Mouse (Mus musculus) stomach, embryonic 15.5 days (tissue): Measurements from ENCODE around the gene Myrf. TPM values are rescaled to one million over a fixed set of nuclear protein-coding genes. Genes with fewer than 3 reads are reported as not detected.

Source experiments
- ATAC-seq: fragments of 200-750 bp; cut with Nextera tagmentation; 2 replicates; pipeline ENCODE4 v1.8.0; 2017; ENCODE audit warnings: low read depth, moderate number of reproducible peaks, moderate TSS enrichment; ENCODE audit not compliant: insufficient read depth, low FRiP score
- H3K27ac ChIP-seq: fragments of 300-500 bp; sonication (generic); 2 replicates; pipeline ENCODE4 v1.5.1; 2015; ENCODE audit warnings: mild to moderate bottlenecking, inconsistent platforms
- H3K27me3 ChIP-seq: fragments of 300-500 bp; sonication (generic); replicated peaks from 2 replicates; pipeline ENCODE4 v1.6.1; 2015; ENCODE audit warnings: inconsistent platforms
- H3K36me3 ChIP-seq: fragments of 300-500 bp; sonication (generic); 2 replicates; pipeline ENCODE4 v1.6.1; 2015; ENCODE audit warnings: inconsistent platforms
- H3K4me1 ChIP-seq: fragments of 300-500 bp; sonication (generic); 2 replicates; pipeline ENCODE4 v1.6.1; 2015; ENCODE audit warnings: inconsistent platforms
- H3K4me2 ChIP-seq: fragments of 300-500 bp; sonication (generic); 2 replicates; pipeline ENCODE4 v1.6.1; 2015; ENCODE audit warnings: mild to moderate bottlenecking, inconsistent platforms
- H3K4me3 ChIP-seq: fragments of 300-500 bp; sonication (generic); replicated peaks from 2 replicates; pipeline ENCODE4 v1.5.1; 2015; ENCODE audit warnings: inconsistent platforms
- H3K9ac ChIP-seq: fragments of 300-500 bp; sonication (generic); 2 replicates; pipeline ENCODE4 v1.6.1; 2015; ENCODE audit warnings: inconsistent platforms
- H3K9me3 ChIP-seq: fragments of 300-500 bp; sonication (generic); 2 replicates; pipeline ENCODE4 v1.6.1; 2016; ENCODE audit warnings: inconsistent platforms
- WGBS: fragments of 180-500 bp; shearing (Covaris S2); methylation state at CpG from one replicate; pipeline ENCODE4 v1.1.7; 2015; 5-methylcytosine and 5-hydroxymethylcytosine counted together
- polyA plus RNA-seq: library from polyadenylated mRNA; unstranded; fragments of >200 nt; fragmentation: Nextera tagmentation; extraction: Ambion mirVana; gene quantifications from 2 replicates; pipeline ENCODE4 v1.2.1, GENCODE M21; 2015

The Myrf gene
- polyA plus RNA-seq, 1 experiment from 2014 or later, result 17.8 TPM

- Histone ChIP-seq H3K9ac (peak overlapping the region; percentile 88), H3K27me3 (no peaks in the 10 kb centered on the region), H3K9me3 (no peaks in the 10 kb centered on the region), H3K4me1 (peaks cover 12% of the 10 kb centered on the region), H3K27ac (peak overlapping the region; percentile 83), H3K36me3 (peaks cover 31% of the 10 kb centered on the region), H3K4me3 (peak overlapping the region; percentile 94), H3K4me2 (peak overlapping the region; percentile 72)
- WGBS, result 2% methylated on average over 23 of the region's 23 CpGs
- ATAC-seq, result peak; percentile 34
Observed at GRCm38 (mm10) chr19:10203146-10203847, 37.3 kb downstream of the Myrf start.

DNA sequence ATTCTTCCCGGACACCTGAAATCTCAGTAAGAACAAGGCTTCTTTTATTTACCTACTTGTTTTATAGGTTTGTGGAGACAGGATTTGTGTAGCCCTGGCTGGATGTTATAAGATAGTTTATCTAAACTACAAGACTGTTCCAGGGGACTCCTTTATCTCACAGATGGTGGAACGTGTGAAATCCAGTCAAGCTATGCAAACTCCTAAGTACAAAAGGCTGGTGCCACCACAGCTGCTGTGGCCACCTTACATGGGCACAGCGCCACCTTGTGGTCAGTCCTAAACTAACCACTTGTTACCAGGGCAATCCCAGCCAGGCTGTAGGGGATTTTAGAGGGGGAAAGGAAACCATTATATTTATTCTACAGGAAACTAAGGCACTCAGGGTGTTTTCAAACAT, 41.8 kb downstream of the Myrf start:
- no peak for ATAC-seq
- Histone ChIP-seq H3K4me3 (no peak overlapping the region), H3K27me3 (no peaks in the 10 kb centered on the region), H3K9ac (no peak overlapping the region), H3K4me2 (no peak overlapping the region), H3K4me1 (peaks cover 8% of the 10 kb centered on the region), H3K36me3 (peaks cover 40% of the 10 kb centered on the region), H3K9me3 (no peaks in the 10 kb centered on the region), H3K27ac (no peak overlapping the region)
- WGBS, result 23% methylated on average over 3 of the region's 3 CpGs

GRCm38 (mm10) chr19:10198286-10198685, 42.3 kb downstream of the Myrf start:
- Histone ChIP-seq H3K9ac (no peak overlapping the region), H3K27ac (no peak overlapping the region), H3K4me2 (no peak overlapping the region), H3K9me3 (no peaks in the 10 kb centered on the region), H3K4me1 (peaks cover 8% of the 10 kb centered on the region), H3K36me3 (peaks cover 44% of the 10 kb centered on the region), H3K4me3 (no peak overlapping the region), H3K27me3 (no peaks in the 10 kb centered on the region)
- ATAC-seq, result no peak
- WGBS, result 65% methylated on average over 2 of the region's 2 CpGs

- Histone ChIP-seq H3K9me3 (no peaks in the 10 kb centered on the region), H3K27me3 (no peaks in the 10 kb centered on the region), H3K9ac (no peak overlapping the region), H3K4me1 (no peaks in the 10 kb centered on the region), H3K4me3 (no peak overlapping the region), H3K27ac (no peak overlapping the region), H3K4me2 (no peak overlapping the region), H3K36me3 (peaks cover 51% of the 10 kb centered on the region)
- no peak for ATAC-seq
- 90% methylated on average over 4 of the region's 4 CpGs for WGBS
Observed at GRCm38 (mm10) chr19:10197130-10197529, 43.4 kb downstream of the Myrf start.

DNA sequence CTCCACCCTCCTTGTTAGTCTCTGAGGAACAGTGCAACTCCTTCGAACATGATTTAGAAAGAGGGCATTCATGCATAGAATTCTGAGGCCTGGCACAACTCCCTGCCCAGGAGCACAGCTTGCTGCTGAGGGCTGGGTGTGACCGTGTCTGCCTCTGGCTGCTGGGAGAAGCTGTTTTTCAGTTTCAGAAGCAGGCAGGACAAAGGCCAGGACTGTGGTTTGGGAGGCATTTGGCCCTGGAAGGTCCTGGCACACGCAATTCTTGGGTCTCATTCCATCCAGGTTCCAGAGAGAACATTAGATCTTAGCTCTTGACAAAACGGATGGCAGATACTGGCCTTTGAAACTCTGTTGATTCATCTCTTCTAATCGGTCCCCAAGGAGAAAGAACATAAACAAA, 45.3 kb downstream of the Myrf start:
- no peak overlapping the region for H3K27ac ChIP-seq
- H3K4me3 ChIP-seq, result no peak overlapping the region
- H3K9ac ChIP-seq, result no peak overlapping the region
- H3K27me3 ChIP-seq, result no peaks in the 10 kb centered on the region
- no peaks in the 10 kb centered on the region for H3K9me3 ChIP-seq
- peaks cover 46% of the 10 kb centered on the region for H3K36me3 ChIP-seq
- peaks cover 2% of the 10 kb centered on the region; the same call in 1 of the 2 replicates for H3K4me1 ChIP-seq
- no peak overlapping the region for H3K4me2 ChIP-seq
- no peak for ATAC-seq
- WGBS, result 68% methylated on average over 5 of the region's 5 CpGs

- 82% methylated on average over 11 of the region's 11 CpGs for WGBS
- Histone ChIP-seq H3K9ac (no peak overlapping the region), H3K4me1 (peaks cover 2% of the 10 kb centered on the region; the same call in 1 of the 2 replicates), H3K4me2 (no peak overlapping the region), H3K27ac (no peak overlapping the region), H3K27me3 (no peaks in the 10 kb centered on the region), H3K36me3 (peaks cover 45% of the 10 kb centered on the region), H3K4me3 (no peak overlapping the region), H3K9me3 (no peaks in the 10 kb centered on the region)
- no peak for ATAC-seq
Observed at GRCm38 (mm10) chr19:10194337-10194736, 46.2 kb downstream of the Myrf start.

- peaks cover 2% of the 10 kb centered on the region; the same call in 1 of the 2 replicates for H3K4me1 ChIP-seq
- peak overlapping the region; percentile 9; the same call in 1 of the 2 replicates for H3K27ac ChIP-seq
- 63% methylated on average over 7 of the region's 7 CpGs for WGBS
- H3K36me3 ChIP-seq, result peaks cover 64% of the 10 kb centered on the region
- no peak for ATAC-seq
- H3K4me2 ChIP-seq, result no peak overlapping the region
- H3K9me3 ChIP-seq, result no peaks in the 10 kb centered on the region
- no peak overlapping the region for H3K4me3 ChIP-seq
- H3K27me3 ChIP-seq, result no peaks in the 10 kb centered on the region
- H3K9ac ChIP-seq, result no peak overlapping the region
Observed at GRCm38 (mm10) chr19:10191326-10191725, 49.2 kb downstream of the Myrf start.

GRCm38 (mm10) chr19:10190796-10191195, 49.8 kb downstream of the Myrf start:
- no peak for ATAC-seq

DNA sequence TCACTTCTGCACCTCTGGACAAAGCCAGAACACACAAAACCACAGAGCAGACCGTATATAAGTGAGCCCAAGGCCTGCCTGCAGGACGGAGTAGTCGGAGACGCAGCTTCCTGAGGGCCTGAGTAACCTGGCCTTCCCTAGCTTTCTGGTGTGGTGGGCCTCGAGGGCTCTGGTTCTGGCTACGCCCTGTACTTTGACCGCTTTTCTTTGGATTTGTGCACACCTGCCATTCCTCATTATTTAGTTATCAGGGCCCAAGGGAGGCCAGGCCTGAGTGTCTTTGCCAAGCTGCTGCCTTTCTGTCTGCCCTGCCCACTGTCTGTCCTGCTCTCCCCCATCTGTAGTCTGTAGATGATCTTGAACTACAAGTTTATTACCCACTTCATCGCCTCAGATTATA, 50.6 kb downstream of the Myrf start:
- Histone ChIP-seq H3K9me3 (no peaks in the 10 kb centered on the region), H3K4me2 (no peak overlapping the region), H3K27me3 (no peaks in the 10 kb centered on the region), H3K4me1 (peaks cover 5% of the 10 kb centered on the region; the same call in 1 of the 2 replicates), H3K36me3 (peaks cover 66% of the 10 kb centered on the region), H3K9ac (no peak overlapping the region), H3K27ac (no peak overlapping the region), H3K4me3 (no peak overlapping the region)
- 84% methylated on average over 8 of the region's 8 CpGs for WGBS
- 0 out of 2 replicates have a peak, but pooled peaks have one; percentile 9 for ATAC-seq

More at GRCm38 (mm10) chr19:10190796-10191195, 49.8 kb downstream of the Myrf start:
- peaks cover 2% of the 10 kb centered on the region; the same call in 1 of the 2 replicates for H3K4me1 ChIP-seq
- no peak overlapping the region for H3K9ac ChIP-seq
- no peaks in the 10 kb centered on the region for H3K9me3 ChIP-seq
- WGBS, result 39% methylated on average over 2 of the region's 2 CpGs
- H3K27ac ChIP-seq, result peak overlapping the region; percentile 9; the same call in 1 of the 2 replicates
- peaks cover 66% of the 10 kb centered on the region for H3K36me3 ChIP-seq
- no peak overlapping the region for H3K4me3 ChIP-seq
- no peaks in the 10 kb centered on the region for H3K27me3 ChIP-seq
- no peak overlapping the region for H3K4me2 ChIP-seq

DNA sequence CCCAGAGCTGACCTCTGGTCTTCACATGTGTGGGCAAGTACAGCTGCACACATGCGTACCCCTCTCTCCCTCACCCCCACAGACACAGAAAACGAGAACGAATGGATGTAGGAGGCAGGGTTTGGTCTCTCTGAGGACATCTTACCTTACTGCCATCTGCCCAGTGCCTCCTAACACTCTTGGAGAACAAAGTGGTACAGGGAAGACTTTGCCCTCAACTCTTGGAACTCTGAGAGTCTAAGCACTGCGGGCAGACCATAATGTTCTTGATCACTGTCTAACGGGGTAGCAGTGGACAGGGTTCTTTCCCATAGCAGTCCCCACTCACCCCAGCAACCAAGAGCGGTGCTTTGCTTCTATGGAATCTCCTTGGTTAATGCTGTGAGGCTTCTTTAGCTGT, 51.5 kb downstream of the Myrf start:
- Histone ChIP-seq H3K36me3 (peaks cover 57% of the 10 kb centered on the region), H3K4me2 (no peak overlapping the region), H3K4me3 (no peak overlapping the region), H3K27ac (no peak overlapping the region), H3K27me3 (no peaks in the 10 kb centered on the region), H3K4me1 (peaks cover 9% of the 10 kb centered on the region), H3K9ac (no peak overlapping the region), H3K9me3 (no peaks in the 10 kb centered on the region)
- ATAC-seq, result no peak
- WGBS, result 95% methylated on average over 6 of the region's 6 CpGs

DNA sequence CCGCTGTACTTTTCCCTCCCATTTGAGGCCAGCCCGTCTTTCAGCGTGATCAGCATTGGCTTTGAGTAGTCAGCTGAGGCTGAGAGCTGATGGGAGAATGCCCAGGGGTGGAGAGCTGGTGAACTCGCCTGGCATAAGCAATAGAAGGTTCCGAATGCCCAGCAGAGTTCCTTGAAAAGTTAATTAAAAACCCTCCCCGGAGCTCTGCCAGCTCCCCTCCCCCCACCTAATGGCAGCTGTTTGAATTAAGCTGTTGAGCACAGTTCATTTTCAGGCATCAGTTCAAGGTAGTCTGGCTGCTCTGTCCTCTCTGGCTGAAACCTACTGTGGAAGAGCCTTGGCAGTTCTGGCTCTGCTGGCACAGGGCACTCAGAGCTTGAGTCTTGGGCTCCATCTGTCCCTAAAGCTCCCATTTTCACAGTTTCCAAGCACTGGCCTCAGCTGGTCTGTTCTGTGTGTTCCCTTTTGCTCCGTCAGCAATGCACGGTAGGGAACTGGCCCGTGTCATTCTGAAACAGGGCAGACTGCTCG, 52.2 kb downstream of the Myrf start:
- Histone ChIP-seq H3K9me3 (no peaks in the 10 kb centered on the region), H3K4me3 (no peak overlapping the region), H3K36me3 (peaks cover 51% of the 10 kb centered on the region), H3K4me2 (no peak overlapping the region), H3K27ac (0 out of 2 replicates have a peak overlapping the region, but pooled peaks have one; percentile 22), H3K27me3 (no peaks in the 10 kb centered on the region), H3K9ac (no peak overlapping the region), H3K4me1 (peaks cover 9% of the 10 kb centered on the region)
- ATAC-seq, result no peak
- WGBS, result 81% methylated on average over 10 of the region's 10 CpGs

- H3K4me2 ChIP-seq, result no peak overlapping the region
- WGBS, result 92% methylated on average over 8 of the region's 8 CpGs
- no peak overlapping the region for H3K9ac ChIP-seq
- no peaks in the 10 kb centered on the region for H3K9me3 ChIP-seq
- H3K4me3 ChIP-seq, result no peak overlapping the region
- H3K36me3 ChIP-seq, result peaks cover 38% of the 10 kb centered on the region
- ATAC-seq, result no peak
- no peak overlapping the region for H3K27ac ChIP-seq
- peaks cover 9% of the 10 kb centered on the region for H3K4me1 ChIP-seq
- no peaks in the 10 kb centered on the region for H3K27me3 ChIP-seq
Observed at GRCm38 (mm10) chr19:10186569-10186968, 54.0 kb downstream of the Myrf start.
